Mouse (Mus musculus): ENCODE measurements around the gene H2-DMb1.

H2-DMb1 gene

GRCm38 (mm10) chr17:34152923-34153322, at the start of gene H2-DMb1:
Gene H2-DMb1 (plus strand): TSS chr17:34153072.
- peak; percentile 39 for DNase-seq

GRCm38 (mm10) chr17:34104804-34105203, 48.1 kb upstream of the H2-DMb1 start:
- DNase-seq: no peak

- DNase-seq: no peak
Measured at GRCm38 (mm10) chr17:34106555-34106954, 46.3 kb upstream of the H2-DMb1 start.

GRCm38 (mm10) chr17:34107109-34107867, 45.6 kb upstream of the H2-DMb1 start:
- DNase-seq: no peak

- DNase-seq: no peak
Measured at GRCm38 (mm10) chr17:34108460-34108859, 44.4 kb upstream of the H2-DMb1 start.

GRCm38 (mm10) chr17:34109038-34109805, 43.6 kb upstream of the H2-DMb1 start:
- DNase-seq: peak; percentile 58

- no peak for DNase-seq
Measured at GRCm38 (mm10) chr17:34109806-34110195, 43.1 kb upstream of the H2-DMb1 start.

- no peak for DNase-seq
Measured at GRCm38 (mm10) chr17:34110309-34110708, 42.6 kb upstream of the H2-DMb1 start.

GRCm38 (mm10) chr17:34114114-34114513, 38.8 kb upstream of the H2-DMb1 start:
- DNase-seq: no peak

- DNase-seq: no peak
Measured at GRCm38 (mm10) chr17:34116736-34117370, 36.0 kb upstream of the H2-DMb1 start.

- DNase-seq: no peak
Measured at GRCm38 (mm10) chr17:34117421-34118112, 35.3 kb upstream of the H2-DMb1 start.

GRCm38 (mm10) chr17:34118113-34118872, 34.6 kb upstream of the H2-DMb1 start:
- peak; percentile 74 for DNase-seq

GRCm38 (mm10) chr17:34118873-34119248, 34.0 kb upstream of the H2-DMb1 start:
- DNase-seq: no peak

GRCm38 (mm10) chr17:34119249-34120179, 33.4 kb upstream of the H2-DMb1 start, which contains the start of gene H2-DMa:
Gene H2-DMa (plus strand): TSS chr17:34119541.
- DNase-seq: peak; percentile 99

GRCm38 (mm10) chr17:34120180-34120723, 32.6 kb upstream of the H2-DMb1 start:
- peak; percentile 84 for DNase-seq

GRCm38 (mm10) chr17:34120814-34121171, 32.1 kb upstream of the H2-DMb1 start:
- DNase-seq: peak; percentile 85

GRCm38 (mm10) chr17:34121172-34121878, 31.5 kb upstream of the H2-DMb1 start:
- peak; percentile 69 for DNase-seq

- no peak for DNase-seq
Measured at GRCm38 (mm10) chr17:34121879-34122187, 31.0 kb upstream of the H2-DMb1 start.

GRCm38 (mm10) chr17:34122188-34122984, 30.5 kb upstream of the H2-DMb1 start, which contains the start of gene Brd2:
Gene Brd2 (minus strand): TSS chr17:34122634.
- DNase-seq: peak; percentile 99
